Mouse (Mus musculus) left cerebral cortex, postnatal 25 days (tissue): ENCODE data around the gene Pdhx. TPM values are rescaled to one million over a fixed set of nuclear protein-coding genes. Genes with fewer than 3 reads are reported as not detected.

Experiments used
- DNase-seq, 2 experiments: peaks; one replicate each; pipeline ENCODE4 v3.0.0; 2022; ENCODE audit warnings: low spot score in 2 of 2, mixed read lengths in 1 of 2
- intact Hi-C: fragments of 180-260 bp; cut with DNase I; formaldehyde crosslinking; loops from one replicate; pipeline ENCODE4 v1.15.1; 2025
- total RNA-seq, 2 experiments: library from RNA; stranded (reverse); gene quantifications; 2 replicates each; pipeline ENCODE4 v1.2.3; 2021

The Pdhx gene
- total RNA-seq = 10 to 100 TPM; 59.6 to 62.9 TPM

DNA sequence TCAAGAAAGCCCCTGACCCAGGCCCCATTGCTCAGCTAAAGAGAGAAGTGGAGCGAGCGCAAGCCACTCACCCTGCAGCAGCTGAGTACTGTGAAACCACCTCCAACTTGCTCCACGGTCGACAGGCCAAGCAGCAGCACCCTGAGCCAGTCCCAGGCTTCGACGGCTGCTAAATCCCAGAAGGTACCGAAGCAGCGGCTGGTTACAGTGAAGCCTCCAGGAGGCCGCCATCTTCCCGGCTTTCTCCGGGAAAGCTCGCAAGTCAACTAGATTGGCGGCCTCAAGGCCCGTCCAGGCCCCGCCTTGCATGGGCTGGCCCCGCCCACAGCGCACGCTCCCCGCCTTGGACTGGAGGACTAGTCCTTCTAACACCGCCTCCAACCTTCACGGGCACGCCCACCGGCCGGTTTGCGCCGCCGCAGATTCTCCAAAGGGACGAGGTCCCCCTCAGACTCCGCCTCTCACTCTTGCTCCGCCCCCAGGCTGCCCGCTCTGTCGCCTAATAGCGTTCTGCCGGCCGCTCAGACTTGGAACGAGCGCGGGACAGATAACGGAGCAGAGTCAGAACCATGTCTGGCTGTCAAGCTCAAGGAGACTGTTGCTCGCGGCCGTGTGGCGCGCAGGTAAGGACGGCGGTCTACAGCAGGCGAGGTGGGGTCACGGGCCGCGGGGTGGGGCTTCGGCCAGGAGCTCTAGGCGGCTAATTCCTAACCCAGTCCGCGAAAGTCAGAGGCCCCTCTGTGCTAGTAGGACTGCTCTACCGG is at the start of gene Pdhx, which contains the start of gene Apip:
Gene Pdhx (minus strand): TSS at position 295 of the 764 bp plus-strand sequence.
Gene Apip (plus strand): TSS at position 457 of the 764 bp plus-strand sequence.
- intact Hi-C loops = loop anchor here (5.0 kb wide), 2 partner anchors 271 to 386 kb away; no protein-coding TSS in a partner anchor
- peak; percentile 99 to 100 for DNase-seq

DNA sequence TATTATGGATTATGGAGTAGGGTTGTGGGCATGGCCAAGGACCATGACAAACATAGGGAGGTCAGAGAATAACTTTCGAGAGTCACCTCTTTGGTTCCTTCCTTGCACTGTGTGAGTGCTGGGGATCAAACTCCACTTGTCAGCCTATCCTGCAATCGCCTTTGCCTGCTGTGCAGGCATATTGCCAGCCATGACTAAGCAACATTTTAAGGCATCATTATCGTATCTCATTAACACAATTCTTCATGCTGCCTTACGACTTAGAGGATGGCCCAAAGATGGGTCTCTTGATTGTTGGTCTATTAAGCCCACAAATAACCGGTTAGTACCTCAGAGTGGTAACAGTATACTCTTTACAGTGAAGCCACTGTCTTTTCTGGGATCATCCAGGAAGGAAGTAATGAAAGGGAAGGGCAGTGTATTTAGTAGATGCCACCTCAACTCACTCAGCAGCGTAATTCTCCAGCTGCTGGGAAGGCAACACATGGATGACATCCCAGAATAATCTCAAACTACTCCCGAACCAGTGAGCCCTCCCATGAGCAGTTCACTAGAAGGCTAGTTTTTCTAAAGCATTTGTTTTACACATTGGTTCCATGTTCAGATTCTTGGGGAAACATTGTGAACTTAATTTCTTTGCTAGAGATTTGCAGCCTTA is 46.0 kb upstream of the Pdhx start:
- intact Hi-C loops = no loop called here
- DNase-seq = peak in 1 of 2 experiments; percentile 6

DNA sequence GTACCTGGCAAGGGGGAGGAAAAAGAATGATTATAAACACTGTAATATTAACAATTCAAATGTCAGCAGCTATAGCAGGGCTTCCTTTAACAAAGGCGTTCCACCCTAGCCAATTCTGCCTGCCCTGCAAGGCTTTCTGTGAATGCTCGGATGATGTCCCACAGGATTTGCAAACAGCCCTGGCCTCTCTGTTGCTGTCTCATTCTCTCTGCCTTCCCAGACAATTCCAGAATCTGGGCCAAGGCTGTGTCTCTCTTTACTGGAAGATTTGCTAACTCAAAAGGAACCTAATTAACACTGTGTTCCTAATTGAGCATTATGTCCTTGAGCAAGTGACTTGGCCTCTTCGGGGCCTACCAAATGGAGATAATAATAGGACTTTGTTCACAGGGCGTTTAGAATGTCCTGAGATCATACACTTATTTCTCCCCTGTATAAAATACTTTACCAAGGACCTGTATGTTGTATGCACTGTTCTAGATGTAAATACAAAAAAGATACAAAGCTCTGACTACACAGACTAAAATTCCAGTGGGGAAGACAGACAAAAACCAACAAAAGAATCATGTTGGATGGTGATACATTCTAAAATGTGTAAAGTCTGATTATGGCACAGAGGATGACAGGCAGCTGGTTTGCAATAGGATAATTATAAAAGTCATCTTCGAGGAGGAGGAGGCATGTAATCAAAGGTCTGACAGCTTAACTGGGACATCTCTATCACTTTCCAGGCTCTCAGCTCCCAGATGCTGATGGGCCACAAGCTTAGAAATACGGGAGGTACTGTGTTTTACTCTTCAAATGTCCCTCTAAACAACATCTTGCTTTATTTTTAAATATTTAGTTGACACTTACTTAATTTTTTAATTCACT is 45.2 kb upstream of the Pdhx start:
- DNase-seq = no peak
- intact Hi-C loops = no loop called here

DNA sequence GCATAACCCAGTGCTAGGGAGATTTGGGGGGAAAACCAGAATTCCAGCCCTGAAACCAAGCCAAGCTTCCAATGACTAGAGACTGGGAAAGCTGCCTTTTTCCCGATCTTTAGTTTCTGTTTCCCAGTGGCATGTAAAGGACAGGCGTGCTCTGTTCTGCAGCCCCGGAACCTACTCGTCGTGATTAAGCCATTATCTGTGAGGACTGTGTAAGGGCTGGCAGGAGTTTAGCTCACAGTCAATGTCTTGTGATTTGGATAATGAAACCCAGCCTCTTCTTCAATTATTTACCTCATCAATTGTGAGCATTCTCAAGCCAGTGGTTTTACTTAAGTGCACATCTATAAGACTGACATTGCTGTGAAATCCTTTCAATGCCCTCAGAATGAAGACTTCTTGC is 43.9 kb upstream of the Pdhx start:
- intact Hi-C loops = no loop called here
- no peak for DNase-seq

DNA sequence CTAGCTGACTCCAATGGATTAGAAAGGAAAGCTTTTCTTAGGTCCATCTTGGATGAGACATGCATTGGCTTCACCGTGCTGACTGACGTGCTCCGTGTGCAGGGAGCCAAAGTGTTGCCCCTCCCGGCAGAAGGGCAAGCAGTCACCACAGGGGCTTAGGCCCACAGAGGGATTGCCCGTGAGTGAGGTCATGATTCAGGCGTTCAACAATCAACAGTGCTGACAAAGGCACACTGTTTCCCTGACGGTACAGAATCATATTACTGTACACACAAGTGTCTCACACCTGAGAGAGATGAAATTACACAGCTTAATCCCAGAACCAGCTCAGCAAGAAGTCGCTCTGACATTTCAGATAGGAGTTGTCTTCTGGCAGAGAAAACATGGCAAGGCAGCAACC is 38.4 kb upstream of the Pdhx start:
- DNase-seq = no peak
- intact Hi-C loops = no loop called here

DNA sequence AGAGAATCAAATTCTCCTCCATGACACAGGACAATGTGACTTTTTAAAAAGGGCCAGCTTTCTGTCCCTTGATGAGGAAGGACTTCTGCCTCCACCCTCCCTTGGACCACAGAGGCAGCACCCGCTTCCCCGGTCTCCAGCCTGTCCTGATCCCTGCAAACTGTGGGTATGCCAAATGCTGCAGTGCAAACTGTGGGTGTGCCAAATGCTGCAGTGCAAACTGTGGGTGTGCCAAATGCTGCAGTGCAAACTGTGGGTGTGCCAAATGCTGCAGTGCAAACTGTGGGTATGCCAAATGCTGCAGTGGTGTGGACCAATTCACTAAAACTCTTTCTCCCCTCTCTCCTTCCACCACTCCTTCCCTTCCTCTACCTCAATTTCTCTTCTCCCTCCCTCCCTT is 32.9 kb upstream of the Pdhx start:
- intact Hi-C loops = no loop called here
- DNase-seq = no peak

DNA sequence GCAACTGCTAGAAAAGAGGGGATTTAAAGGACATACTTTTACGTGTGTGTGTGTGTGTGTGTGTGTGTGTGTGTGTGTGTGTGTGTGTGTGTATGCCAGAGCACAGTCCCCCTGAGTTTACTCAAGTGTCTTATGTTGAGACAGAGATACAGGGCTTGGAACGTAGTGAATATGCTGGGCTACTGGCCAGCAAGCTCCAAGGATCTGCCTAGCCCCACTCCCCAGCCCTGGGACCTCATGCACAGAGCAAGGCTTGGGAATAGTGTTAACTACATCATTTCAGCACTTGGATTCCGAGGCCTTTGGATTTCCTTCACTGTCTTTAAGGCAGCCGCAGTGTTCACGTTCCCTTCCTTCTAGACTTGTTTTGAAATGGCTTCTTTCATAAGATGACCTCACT is 29.3 kb upstream of the Pdhx start:
- DNase-seq = no peak
- intact Hi-C loops = no loop called here

DNA sequence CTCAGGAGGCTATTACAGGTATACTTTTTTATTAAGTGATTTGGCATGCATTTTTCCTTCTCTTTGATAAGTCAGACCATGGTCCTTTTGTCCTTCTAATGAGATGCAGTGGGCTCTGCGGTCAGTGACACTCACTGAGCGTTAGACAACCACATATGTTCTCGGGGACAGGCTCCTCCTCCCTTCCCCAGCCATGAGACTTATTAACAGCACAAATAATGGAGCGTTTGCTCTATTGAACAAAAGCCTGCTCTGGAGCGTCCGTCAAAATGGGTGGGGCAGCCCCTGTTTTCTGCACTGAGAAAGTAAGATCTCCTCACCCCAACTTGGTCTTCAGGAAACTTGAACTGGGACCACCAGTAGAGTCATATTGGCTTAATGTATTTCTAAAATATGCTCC is 16.2 kb upstream of the Pdhx start:
- no peak for DNase-seq
- intact Hi-C loops = loop anchor here (5.0 kb wide), 1 partner anchor 328 kb away; no protein-coding TSS in a partner anchor

DNA sequence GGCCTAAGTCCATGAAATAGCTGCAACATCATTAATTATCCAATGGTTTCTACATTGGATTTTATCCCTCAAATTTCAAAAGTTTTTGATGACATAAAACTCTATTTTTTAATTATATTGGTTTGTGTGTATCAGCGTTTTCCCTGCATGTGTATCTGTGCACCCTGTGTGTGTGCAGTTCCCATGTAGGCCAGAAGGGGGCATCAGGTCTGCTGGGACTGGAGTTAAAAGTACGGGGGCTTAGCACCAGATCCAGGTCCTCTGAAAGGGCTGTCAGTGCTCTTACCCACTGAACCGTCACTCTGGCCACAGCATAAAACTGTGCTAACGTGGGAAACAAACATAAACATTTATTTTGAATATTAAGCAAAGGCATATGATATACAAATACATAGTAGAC is 14.8 kb upstream of the Pdhx start:
- DNase-seq = no peak
- intact Hi-C loops = loop anchor here (5.0 kb wide), 1 partner anchor 329 kb away; no protein-coding TSS in a partner anchor

DNA sequence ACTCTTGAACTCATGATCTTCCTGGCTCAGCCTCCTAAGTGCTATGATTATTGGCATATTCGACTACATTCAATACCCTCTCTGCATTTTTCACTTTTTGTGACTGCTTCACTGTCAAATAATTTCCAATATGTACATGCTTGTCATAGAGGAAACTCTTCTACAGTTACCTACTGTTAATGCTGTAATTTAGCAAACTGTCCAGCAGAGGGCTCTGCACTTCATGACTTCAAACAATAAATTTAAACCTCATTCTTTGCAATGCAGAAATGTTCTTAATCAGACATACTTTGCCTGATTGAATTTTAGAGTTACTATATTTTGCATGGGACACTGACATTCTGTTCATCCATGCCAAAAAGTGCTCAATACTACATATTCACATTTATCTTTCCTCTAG is 13.1 kb upstream of the Pdhx start:
- intact Hi-C loops = loop anchor here (1.0 to 5.0 kb wide), 2 partner anchors 261 to 331 kb away; no protein-coding TSS in a partner anchor
- peak; percentile 34 to 50 for DNase-seq

DNA sequence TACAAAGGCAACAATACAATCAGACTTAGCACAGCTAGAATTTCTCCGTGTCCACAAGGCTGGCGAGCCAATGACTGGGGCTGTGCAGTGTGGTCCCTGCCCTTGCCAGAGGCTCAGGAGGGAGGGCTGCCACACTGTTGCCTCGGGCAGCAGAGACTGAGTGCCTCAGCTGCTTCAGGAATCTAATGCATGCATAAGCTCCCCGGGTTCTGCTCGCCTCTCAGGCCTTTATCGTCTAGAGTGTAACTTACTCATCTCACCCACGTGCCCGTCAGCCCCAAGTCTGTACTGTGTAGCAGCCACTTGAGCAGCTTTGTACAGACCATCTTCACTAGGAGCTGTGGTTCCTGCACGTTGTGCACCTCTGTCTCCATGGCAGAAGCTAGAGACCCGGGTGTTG is 12.3 kb upstream of the Pdhx start:
- intact Hi-C loops = loop anchor here (1.0 to 5.0 kb wide), 2 partner anchors 262 to 332 kb away; no protein-coding TSS in a partner anchor
- no peak for DNase-seq

DNA sequence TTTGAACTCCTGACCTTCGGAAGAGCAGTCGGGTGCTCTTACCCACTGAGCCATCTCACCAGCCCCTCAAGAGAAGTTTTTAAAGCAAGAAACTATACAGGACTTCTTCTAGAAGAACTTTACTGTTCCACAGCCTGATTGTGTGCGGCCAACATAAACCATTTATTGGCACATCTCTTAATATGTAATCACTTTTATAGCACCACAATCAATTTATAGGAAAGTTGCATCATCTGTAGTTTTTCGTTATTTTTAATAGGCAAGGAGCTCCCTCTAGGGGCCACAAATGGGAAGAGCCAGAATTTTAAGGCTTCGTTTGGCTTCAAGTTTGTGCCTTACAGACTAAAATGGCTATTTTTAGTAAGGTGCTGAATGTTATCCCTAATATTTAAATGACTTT is 11.1 kb upstream of the Pdhx start:
- intact Hi-C loops = no loop called here
- peak; percentile 8 to 28 for DNase-seq

DNA sequence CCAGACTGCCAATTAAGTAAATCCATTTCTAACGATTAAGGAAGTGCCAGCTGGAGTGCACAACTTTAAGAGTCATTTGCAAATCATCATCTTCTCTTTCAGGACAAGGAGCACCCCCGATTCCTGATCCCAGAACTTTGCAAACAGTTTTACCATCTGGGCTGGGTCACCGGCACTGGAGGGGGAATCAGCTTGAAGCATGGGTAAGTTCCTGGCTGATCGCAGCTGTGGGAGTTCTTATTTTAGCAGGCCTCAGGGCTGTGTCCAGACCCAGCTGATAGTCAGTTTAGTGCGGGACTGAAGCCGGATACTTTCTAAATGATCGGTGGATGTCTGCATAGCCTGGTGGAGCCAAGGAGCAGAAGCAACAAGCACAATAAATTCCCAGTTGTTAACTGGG is 9.5 kb upstream of the Pdhx start:
- DNase-seq = no peak
- intact Hi-C loops = no loop called here

DNA sequence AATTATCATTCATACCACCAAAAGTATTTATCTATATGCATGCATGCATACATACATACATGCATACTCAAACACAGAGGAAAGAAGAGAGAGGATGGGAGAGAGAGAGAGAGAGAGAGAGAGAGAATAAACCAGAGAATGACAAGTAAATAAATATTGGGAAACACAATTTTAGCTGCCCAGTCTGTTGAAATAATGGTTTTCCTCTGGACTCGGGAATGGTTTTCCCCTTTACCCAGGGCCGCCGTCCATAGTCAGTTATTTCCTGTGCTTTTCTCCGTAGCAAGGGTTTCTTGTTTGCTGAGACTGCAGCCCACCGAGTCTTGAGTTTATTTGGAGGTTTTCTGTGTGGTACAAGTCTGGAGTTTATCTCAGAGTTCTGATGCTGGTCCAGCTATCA is 8.4 kb upstream of the Pdhx start:
- intact Hi-C loops = no loop called here
- no peak for DNase-seq

DNA sequence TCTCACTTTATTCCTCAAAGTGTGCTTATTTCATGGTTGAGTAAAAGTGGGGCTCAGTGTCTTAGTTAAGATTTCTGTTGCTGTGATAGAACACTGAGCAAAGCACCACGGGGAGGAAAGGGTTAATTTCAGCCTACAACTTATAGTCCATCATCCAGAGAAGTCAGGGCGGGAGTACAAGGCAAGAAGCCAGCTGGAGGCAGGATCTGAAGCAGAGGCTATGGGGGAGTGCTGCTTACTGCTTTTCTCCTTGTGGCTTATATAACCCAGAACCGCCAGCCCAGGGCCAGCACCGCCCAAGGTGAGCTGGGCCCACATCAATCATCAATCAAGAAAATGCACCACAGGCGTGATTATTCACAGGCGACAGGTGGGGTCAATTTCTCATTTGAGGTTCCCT is 7.8 kb upstream of the Pdhx start:
- intact Hi-C loops = no loop called here
- peak in 1 of 2 experiments; percentile 39 for DNase-seq

DNA sequence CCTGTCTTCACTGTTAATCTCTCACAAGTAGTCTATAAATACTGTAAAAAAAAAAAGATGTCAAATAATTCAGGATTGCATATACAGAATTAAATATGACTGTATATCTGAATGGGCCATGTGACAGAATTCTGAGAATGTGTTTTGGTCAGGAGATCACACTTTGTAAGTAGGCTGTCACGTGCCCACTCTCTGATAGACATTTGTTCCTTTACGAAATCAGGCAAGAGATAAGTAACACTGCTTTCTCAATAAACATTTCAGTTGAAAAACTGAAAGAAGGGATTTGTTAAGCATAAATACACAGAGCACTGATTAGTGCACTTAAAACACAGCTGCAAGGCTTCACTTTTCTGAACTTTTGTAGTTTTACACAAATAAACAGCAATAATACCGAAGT is 2.7 kb downstream of the Pdhx start:
- intact Hi-C loops = loop anchor here (5.0 kb wide), 2 partner anchors 268 to 383 kb away; no protein-coding TSS in a partner anchor

DNA sequence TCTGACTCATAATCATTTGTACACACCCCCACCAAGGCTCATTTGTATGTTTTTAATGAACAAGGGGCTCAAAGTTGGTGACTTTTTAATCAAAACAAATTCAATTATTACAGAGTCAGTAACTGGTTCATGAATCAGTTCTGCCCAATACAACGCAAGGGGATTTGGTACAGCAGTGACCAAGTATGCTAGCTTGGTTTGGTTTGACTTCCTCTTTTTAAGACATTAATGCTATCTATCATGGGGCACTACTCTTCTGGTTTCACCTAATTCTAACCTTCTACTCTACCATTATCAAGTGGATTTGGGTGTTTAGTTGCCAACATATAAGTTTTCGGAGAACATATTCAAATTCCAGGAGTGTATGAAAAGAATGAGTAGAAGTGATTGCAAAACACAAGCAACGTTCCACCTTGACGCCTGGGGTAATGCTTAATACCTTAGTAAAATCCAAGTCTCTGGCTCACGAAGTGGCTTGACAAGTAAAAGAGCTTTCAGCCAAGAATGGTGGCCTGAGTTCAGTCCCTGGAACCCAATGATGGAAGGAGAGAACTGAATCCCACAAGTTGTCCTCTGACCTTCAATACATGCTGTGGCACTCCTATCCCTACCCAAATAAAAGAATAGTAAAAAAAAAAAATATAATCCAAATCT is 3.4 kb downstream of the Pdhx start:
- no peak for DNase-seq
- intact Hi-C loops = loop anchor here (5.0 kb wide), 2 partner anchors 268 to 383 kb away; no protein-coding TSS in a partner anchor

More for the DNA sequence above, 2.7 kb downstream of the Pdhx start:
- no peak for DNase-seq

DNA sequence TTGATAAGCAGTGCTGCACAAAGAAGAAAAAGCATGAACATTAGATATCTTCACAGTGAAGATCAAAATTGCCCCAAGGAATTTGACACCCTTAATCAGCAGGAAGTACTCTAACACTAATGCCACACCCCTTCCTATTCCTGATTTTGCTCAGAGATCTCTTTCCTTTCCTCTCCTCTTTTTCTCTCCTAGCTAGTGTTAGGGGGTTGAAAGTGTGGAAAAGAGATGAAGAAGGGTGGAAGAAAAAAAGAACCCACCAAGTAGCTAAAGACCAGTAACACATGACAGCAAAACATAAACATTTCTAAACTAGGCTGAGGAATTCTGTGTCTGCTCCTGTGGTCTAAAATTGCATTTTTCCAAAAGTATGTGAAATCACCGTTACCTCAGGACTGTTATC is 4.7 kb downstream of the Pdhx start:
- DNase-seq = no peak
- intact Hi-C loops = no loop called here

DNA sequence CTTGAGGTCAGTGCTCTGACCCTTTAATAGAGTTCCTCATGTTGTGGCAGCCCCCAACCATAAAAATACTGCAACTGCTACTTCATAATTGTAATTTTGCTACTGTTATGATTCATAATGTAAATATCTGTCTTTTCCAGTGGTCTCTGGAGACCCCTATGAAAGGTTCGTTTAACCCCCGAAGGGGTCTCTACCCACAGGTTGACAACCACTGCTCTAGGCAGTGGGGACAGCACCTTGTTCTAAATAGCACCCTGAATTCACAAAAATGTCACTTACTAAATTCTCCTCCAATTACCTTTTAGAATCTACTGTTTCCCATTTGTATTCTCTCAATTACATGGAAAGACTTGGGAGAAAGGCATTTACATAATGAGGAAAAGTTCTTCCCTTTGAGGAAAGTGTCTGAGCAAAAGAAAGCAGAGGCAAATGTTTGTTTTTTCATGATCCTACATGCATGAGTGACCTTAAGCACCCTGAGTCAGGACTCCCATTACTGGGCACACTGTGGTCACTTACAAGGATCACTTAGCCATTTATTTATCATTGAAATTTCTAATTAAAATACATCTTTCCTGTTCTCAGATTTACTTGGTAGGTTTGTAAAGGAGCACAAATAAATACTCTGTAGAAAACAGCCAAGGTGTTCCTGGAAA is 5.6 kb downstream of the Pdhx start:
- no peak for DNase-seq
- intact Hi-C loops = no loop called here
